Mouse (Mus musculus) forebrain, embryonic 14.5 days (tissue): ENCODE measurements around the gene Tex19.1. TPM values are rescaled to one million over a fixed set of nuclear protein-coding genes. Genes with fewer than 3 reads are reported as not detected.

Experiments
- polyA plus RNA-seq: library from polyadenylated mRNA; unstranded; fragments of >200 nt; fragmentation: Nextera tagmentation; extraction: Ambion mirVana; gene quantifications from 2 replicates; pipeline ENCODE4 v1.2.1, GENCODE M21; 2014

The Tex19.1 gene
- polyA plus RNA-seq, 1 experiment from 2014 or later, result not detected

Other genes with a start within 250 kb of the Tex19.1 start
- 5.0 and 6.5 TPM in 2 replicates for gene Ccdc57, start 213.3 kb upstream of the Tex19.1 start, polyA plus RNA-seq
- 3.8 and 5.6 TPM in 2 replicates for gene Slc16a3, start 197.7 kb upstream of the Tex19.1 start, polyA plus RNA-seq
- 51.5 and 59.6 TPM in 2 replicates for gene Csnk1d, start 154.8 kb upstream of the Tex19.1 start, polyA plus RNA-seq
- not detected in 2 replicates for gene Cd7, start 106.7 kb upstream of the Tex19.1 start, polyA plus RNA-seq
- not detected in 2 replicates for gene Sectm1b, start 82.6 kb upstream of the Tex19.1 start, polyA plus RNA-seq
- 0.16 TPM in 1 of 2 replicates, not detected in the other for gene Sectm1a, start 64.9 kb upstream of the Tex19.1 start, polyA plus RNA-seq
- gene Tex19.2, start 27.5 kb upstream of the Tex19.1 start, polyA plus RNA-seq, result not detected in 2 replicates
- 0.12 TPM in 1 of 2 replicates, not detected in the other for gene Uts2r, start 14.1 kb downstream of the Tex19.1 start, polyA plus RNA-seq
- 11.9 and 14.8 TPM in 2 replicates for gene Hexdc, start 58.3 kb downstream of the Tex19.1 start, polyA plus RNA-seq
- gene Ogfod3, start 58.6 kb downstream of the Tex19.1 start, polyA plus RNA-seq, result 18.6 and 19.5 TPM in 2 replicates
- 45.3 and 46.0 TPM in 2 replicates for gene Cybc1, start 83.2 kb downstream of the Tex19.1 start, polyA plus RNA-seq
- gene Narf, start 91.1 kb downstream of the Tex19.1 start, polyA plus RNA-seq, result 89.5 and 90.0 TPM in 2 replicates
- gene Foxk2, start 113.8 kb downstream of the Tex19.1 start, polyA plus RNA-seq, result 16.4 and 17.8 TPM in 2 replicates
- 114 and 119 TPM in 2 replicates for gene Wdr45b, start 208.3 kb downstream of the Tex19.1 start, polyA plus RNA-seq
- gene Rab40b, start 242.1 kb downstream of the Tex19.1 start, polyA plus RNA-seq, result 7.2 and 9.0 TPM in 2 replicates